In the genomic region with DNA sequence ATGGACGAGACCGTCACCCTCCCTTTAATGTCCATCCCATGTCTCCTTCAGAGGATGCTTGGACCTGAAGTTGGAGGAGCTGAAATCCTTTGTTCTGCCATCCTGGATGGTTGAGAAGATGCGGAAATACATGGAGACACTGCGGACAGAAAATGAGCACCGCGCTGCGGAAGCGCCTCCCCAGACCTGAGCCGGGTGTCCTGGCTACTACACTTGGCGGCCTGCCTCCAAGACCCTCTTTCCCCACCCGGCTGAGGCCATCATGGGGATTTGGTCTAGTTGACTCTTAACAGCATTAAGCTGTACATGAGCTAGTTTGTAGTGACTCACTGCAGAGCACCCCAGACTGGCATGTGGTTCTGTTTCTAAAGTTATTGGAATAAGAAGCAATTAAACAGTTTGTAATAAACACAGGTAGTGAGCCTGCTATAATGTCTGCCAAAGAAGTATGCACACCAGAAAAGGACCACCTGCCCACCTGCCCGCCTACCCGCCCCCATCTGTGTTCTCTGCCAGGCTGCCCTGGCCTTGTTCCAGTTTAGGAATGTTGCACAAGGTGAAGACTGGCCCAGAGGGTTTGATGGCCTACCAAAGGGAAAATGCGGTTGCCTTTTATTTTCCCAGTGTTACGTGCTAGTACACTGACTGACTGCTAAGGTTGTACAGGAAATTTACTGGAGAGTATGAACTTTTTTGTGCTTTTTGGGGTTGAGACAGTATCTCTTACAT, we compare ENCODE assay signal across 17 mouse cellular contexts. TPM values are rescaled to one million over a fixed set of nuclear protein-coding genes. Genes with fewer than 3 reads are reported as not detected.
DNase-seq lines count a peak whose midpoint lies in the region; ATAC-seq lines count a peak whose summit lies in the region.
"Had no signal": no experiment of that assay in that cellular context is flagged by ENCODE, and none has a peak within 500 bp of the region (broad histone marks: within the 10 kb centered on the region; RNA-seq: fewer than 3 reads in every experiment).

No protein-coding gene starts in this region.

- H3K9me3 ChIP-seq in embryonic facial prominence, embryonic 15.5 days (replicated peaks) = no peaks in the 10 kb centered on the region
- H3K9me3 ChIP-seq in embryonic facial prominence, embryonic 10.5 days = no peaks in the 10 kb centered on the region
- H3K9me3 ChIP-seq: forebrain, embryonic 15.5 days; hindbrain, embryonic 15.5 days; midbrain, embryonic 15.5 days had no signal

- no peak overlapping the region for H3K9ac ChIP-seq in embryonic facial prominence, embryonic 15.5 days
- H3K9ac ChIP-seq: hindbrain, embryonic 15.5 days; midbrain, embryonic 15.5 days had no signal

- no peaks in the 10 kb centered on the region for H3K27me3 ChIP-seq in embryonic facial prominence, embryonic 15.5 days
- no peaks in the 10 kb centered on the region for H3K27me3 ChIP-seq in embryonic facial prominence, embryonic 10.5 days (replicated peaks; ENCODE audit: low read depth, poor library complexity, severe bottlenecking)
- H3K27me3 ChIP-seq: forebrain, embryonic 15.5 days; hindbrain, embryonic 15.5 days; midbrain, embryonic 15.5 days; Patski had no signal

- no peak for DNase-seq in embryonic facial prominence, embryonic 10.5 days (ENCODE audit: low spot score)
- peak; percentile 25 for DNase-seq in kidney, adult 18-20 months
- DNase-seq in kidney, adult 11 months = no peak
- DNase-seq in 3134 (ENCODE audit: extremely low read depth, insufficient read length, low spot score) = peak; percentile 32
- DNase-seq in kidney, postnatal 14 days = peak; percentile 43
- DNase-seq in thymus, postnatal 14 days = no peak
- DNase-seq: cerebellum, adult 18-20 months; gastrocnemius, postnatal 14 days; lung, postnatal 4 days; right cerebral cortex, adult 18-20 months; thymus, postnatal 4 days had no signal

- no peak overlapping the region for H3K4me2 ChIP-seq in embryonic facial prominence, embryonic 15.5 days (replicated peaks)
- H3K4me2 ChIP-seq: forebrain, embryonic 15.5 days; hindbrain, embryonic 15.5 days; midbrain, embryonic 15.5 days had no signal

- no peak for ATAC-seq in embryonic facial prominence, embryonic 15.5 days (ENCODE audit: insufficient number of reproducible peaks, low FRiP score, low TSS enrichment, low read depth)
- ATAC-seq in granulocyte monocyte progenitor cell, adult 5-6 weeks (replicated peaks; ENCODE audit: poor library complexity, severe bottlenecking) = no peak
- ATAC-seq: forebrain, embryonic 15.5 days; midbrain, embryonic 15.5 days; Patski had no signal

- peaks cover 61% of the 10 kb centered on the region for H3K36me3 ChIP-seq in embryonic facial prominence, embryonic 15.5 days
- H3K36me3 ChIP-seq in embryonic facial prominence, embryonic 10.5 days (replicated peaks) = peaks cover 75% of the 10 kb centered on the region

- peaks cover 26% of the 10 kb centered on the region for H3K4me1 ChIP-seq in embryonic facial prominence, embryonic 15.5 days
- peaks cover 26% of the 10 kb centered on the region for H3K4me1 ChIP-seq in embryonic facial prominence, embryonic 10.5 days

- 0 out of 2 replicates have a peak overlapping the region, but pooled peaks have one; percentile 35 for H3K27ac ChIP-seq in embryonic facial prominence, embryonic 15.5 days (replicated peaks)
- H3K27ac ChIP-seq in embryonic facial prominence, embryonic 10.5 days (replicated peaks) = no peak overlapping the region
- H3K27ac ChIP-seq: forebrain, embryonic 15.5 days; hindbrain, embryonic 15.5 days; midbrain, embryonic 15.5 days had no signal

- 93% methylated on average over 15 of the region's 15 CpGs for WGBS in embryonic facial prominence, embryonic 15.5 days
- WGBS in embryonic facial prominence, embryonic 10.5 days = 95% methylated on average over 15 of the region's 15 CpGs

- H3K4me3 ChIP-seq in embryonic facial prominence, embryonic 15.5 days (replicated peaks) = no peak overlapping the region
- no peak overlapping the region for H3K4me3 ChIP-seq in embryonic facial prominence, embryonic 10.5 days
- H3K4me3 ChIP-seq: forebrain, embryonic 15.5 days; hindbrain, embryonic 15.5 days; midbrain, embryonic 15.5 days had no signal

RNA-seq across cellular contexts. Expression of a gene that starts 1.7 kb away (rescaled TPM):
- polyA plus RNA-seq in embryonic facial prominence, embryonic 15.5 days (2015; fragmentation: Nextera tagmentation; extraction: Ambion mirVana) = 297 and 302 TPM in 2 replicates
- polyA plus RNA-seq in embryonic facial prominence, embryonic 10.5 days (2016; fragmentation: Nextera tagmentation; extraction: Ambion mirVana) = 571 and 605 TPM in 2 replicates
- 24.5 and 75.2 TPM in 2 replicates for total RNA-seq in granulocyte monocyte progenitor cell, adult 5-6 weeks (2014; fragmentation: Nextera tagmentation)
- 112 and 138 TPM in 2 replicates for total RNA-seq in granulocyte monocyte progenitor cell, adult 5-6 weeks (2017)

RNA-seq across cellular contexts. Expression of a gene that starts 11.8 kb away (rescaled TPM):
- polyA plus RNA-seq in embryonic facial prominence, embryonic 15.5 days (2015; fragmentation: Nextera tagmentation; extraction: Ambion mirVana) = 383 and 528 TPM in 2 replicates
- polyA plus RNA-seq in embryonic facial prominence, embryonic 10.5 days (2016; fragmentation: Nextera tagmentation; extraction: Ambion mirVana) = not detected in 2 replicates
- not detected in 2 replicates for total RNA-seq in granulocyte monocyte progenitor cell, adult 5-6 weeks (2014; fragmentation: Nextera tagmentation)
- not detected in 2 replicates for total RNA-seq in granulocyte monocyte progenitor cell, adult 5-6 weeks (2017)
- polyA plus RNA-seq: midbrain, embryonic 15.5 days had no signal

RNA-seq across cellular contexts. Expression of a gene that starts 17.6 kb away (rescaled TPM):
- 37.1 and 37.3 TPM in 2 replicates for polyA plus RNA-seq in embryonic facial prominence, embryonic 15.5 days (2015; fragmentation: Nextera tagmentation; extraction: Ambion mirVana)
- polyA plus RNA-seq in embryonic facial prominence, embryonic 10.5 days (2016; fragmentation: Nextera tagmentation; extraction: Ambion mirVana) = 10.7 and 11.9 TPM in 2 replicates
- not detected in 2 replicates for total RNA-seq in granulocyte monocyte progenitor cell, adult 5-6 weeks (2014; fragmentation: Nextera tagmentation)
- 0.17 and 0.77 TPM in 2 replicates for total RNA-seq in granulocyte monocyte progenitor cell, adult 5-6 weeks (2017)

RNA-seq across cellular contexts. Expression of a gene that starts 22.2 kb away (rescaled TPM):
- polyA plus RNA-seq in embryonic facial prominence, embryonic 15.5 days (2015; fragmentation: Nextera tagmentation; extraction: Ambion mirVana) = 66.3 and 67.5 TPM in 2 replicates
- 85.1 and 88.8 TPM in 2 replicates for polyA plus RNA-seq in embryonic facial prominence, embryonic 10.5 days (2016; fragmentation: Nextera tagmentation; extraction: Ambion mirVana)
- total RNA-seq in granulocyte monocyte progenitor cell, adult 5-6 weeks (2014; fragmentation: Nextera tagmentation) = 31.1 and 36.9 TPM in 2 replicates
- total RNA-seq in granulocyte monocyte progenitor cell, adult 5-6 weeks (2017) = 21.5 and 27.3 TPM in 2 replicates

RNA-seq across cellular contexts. Expression of a gene that starts 22.2 kb away (rescaled TPM):
- 2.2 and 3.2 TPM in 2 replicates for polyA plus RNA-seq in embryonic facial prominence, embryonic 15.5 days (2015; fragmentation: Nextera tagmentation; extraction: Ambion mirVana)
- 0.87 and 0.95 TPM in 2 replicates for polyA plus RNA-seq in embryonic facial prominence, embryonic 10.5 days (2016; fragmentation: Nextera tagmentation; extraction: Ambion mirVana)
- total RNA-seq in granulocyte monocyte progenitor cell, adult 5-6 weeks (2014; fragmentation: Nextera tagmentation) = not detected in 2 replicates
- total RNA-seq in granulocyte monocyte progenitor cell, adult 5-6 weeks (2017) = not detected in 2 replicates
- total RNA-seq: gastrocnemius, postnatal 14 days had no signal

Comparison
In these comparisons a context has a peak if more than half of its experiments do, and no peak if none do; other contexts are left out.
1. DNase-seq: peak in kidney, adult 18-20 months (single experiment), 3134 (single experiment) and kidney, postnatal 14 days (single experiment); none in embryonic facial prominence, embryonic 10.5 days (single experiment), kidney, adult 11 months (single experiment) and thymus, postnatal 14 days (single experiment).
2. RNA of a gene that starts 11.8 kb away (polyA plus RNA-seq): 383 to 528 TPM in embryonic facial prominence, embryonic 15.5 days; not detected in embryonic facial prominence, embryonic 10.5 days; every median in the first group is over 100 times any median in the second.